Mouse (Mus musculus) MEL (cell line): Measurements from ENCODE around the gene Ephb2. TPM values are rescaled to one million over a fixed set of nuclear protein-coding genes. Genes with fewer than 3 reads are reported as not detected.

Experiments
- DNase-seq: peaks from one replicate; pipeline ENCODE4 v3.0.0; 2011; ENCODE audit warnings: low read depth, low spot score
- H3K27ac ChIP-seq: 2 replicates; pipeline ENCODE4 v1.5.1; 2012; ENCODE audit warnings: low read depth, mild to moderate bottlenecking, control low read depth, low read length, moderate library complexity; ENCODE audit not compliant: control insufficient read depth
- H3K27me3 ChIP-seq, 2 experiments: fragments of 150-350 bp in 1 of 2; sonication (generic) in 1 of 2; 2 replicates each; pipeline ENCODE4 v1.6.1; 2012; ENCODE audit warnings: low read length in 2 of 2, mild to moderate bottlenecking in 2 of 2, improper control_type of control experiment in 1 of 2, moderate library complexity in 1 of 2; ENCODE audit not compliant: insufficient read depth in 2 of 2, control insufficient read depth in 1 of 2
- H3K36me3 ChIP-seq, 2 experiments: 2 replicates each; pipeline ENCODE4 v1.6.1; 2012 to 2014; ENCODE audit warnings: low read length in 2 of 2, improper control_type of control experiment in 1 of 2, inconsistent platforms in 1 of 2, mild to moderate bottlenecking in 1 of 2; ENCODE audit not compliant: insufficient read depth in 2 of 2, control insufficient read depth in 1 of 2
- H3K4me1 ChIP-seq, 2 experiments: fragments of 150-350 bp in 1 of 2; sonication (generic) in 1 of 2; 2 replicates each; pipeline ENCODE4 v1.6.1; 2012; ENCODE audit warnings: low read length in 2 of 2, improper control_type of control experiment in 1 of 2, mild to moderate bottlenecking in 1 of 2; ENCODE audit not compliant: insufficient read depth in 2 of 2, control insufficient read depth in 1 of 2
- H3K4me3 ChIP-seq, 2 experiments: fragments of 150-350 bp in 1 of 2; sonication (generic) in 1 of 2; 2 replicates each; pipeline ENCODE4 v1.5.1; 2012; ENCODE audit warnings: low read depth in 2 of 2, low read length in 2 of 2, mild to moderate bottlenecking in 2 of 2, moderate library complexity in 2 of 2, control low read depth in 1 of 2, improper control_type of control experiment in 1 of 2; ENCODE audit not compliant: control insufficient read depth in 1 of 2, insufficient read depth in 1 of 2
- H3K79me2 ChIP-seq: 2 replicates; pipeline ENCODE4 v1.6.1; 2012; ENCODE audit warnings: mild to moderate bottlenecking, low read length, moderate library complexity; ENCODE audit not compliant: control insufficient read depth, poor library complexity, insufficient read depth
- H3K9ac ChIP-seq: 2 replicates; pipeline ENCODE4 v1.6.1; 2012; ENCODE audit warnings: low read depth, mild to moderate bottlenecking, control low read depth, low read length, moderate library complexity; ENCODE audit not compliant: control insufficient read depth, poor library complexity, severe bottlenecking
- H3K9me3 ChIP-seq: fragments of 150-350 bp; sonication (generic); replicated peaks from 2 replicates; pipeline ENCODE4 v1.6.1; 2012; ENCODE audit warnings: mild to moderate bottlenecking, low read length, improper control_type of control experiment, moderate library complexity; ENCODE audit not compliant: insufficient read depth
- BHLHE40 ChIP-seq: IDR thresholded peaks from 2 replicates; pipeline ENCODE4 v1.6.1; 2012; ENCODE audit warnings: low read depth, mild to moderate bottlenecking, inconsistent platforms, low read length, improper control_type of control experiment, borderline replicate concordance
- CHD1 ChIP-seq: IDR thresholded peaks from 2 replicates; pipeline ENCODE4 v1.6.1; 2012; ENCODE audit warnings: low read depth, mild to moderate bottlenecking, inconsistent platforms, low read length, improper control_type of control experiment
- CHD2 ChIP-seq: IDR thresholded peaks from 2 replicates; pipeline ENCODE4 v1.6.1; 2011; ENCODE audit warnings: low read length, improper control_type of control experiment
- CTCF ChIP-seq, 3 experiments: IDR thresholded peaks in 2 of 3; conservative IDR thresholded peaks in 1 of 3; 2 replicates each; pipeline ENCODE4 v1.5.1; 2011 to 2012; ENCODE audit warnings: low read length in 3 of 3, low read depth in 2 of 3, mild to moderate bottlenecking in 2 of 3, improper control_type of control experiment in 1 of 3, inconsistent platforms in 1 of 3, mixed read lengths in 1 of 3, moderate library complexity in 1 of 3; ENCODE audit not compliant: control insufficient read depth in 1 of 3, insufficient read depth in 1 of 3, poor library complexity in 1 of 3, severe bottlenecking in 1 of 3
- ELF1 ChIP-seq: IDR thresholded peaks from 2 replicates; pipeline ENCODE4 v1.6.1; 2014; ENCODE audit warnings: low read depth, mild to moderate bottlenecking, inconsistent platforms, low read length, improper control_type of control experiment, moderate library complexity
- ETS1 ChIP-seq: IDR thresholded peaks from 2 replicates; pipeline ENCODE4 v1.6.1; 2012; ENCODE audit warnings: low read depth, mild to moderate bottlenecking, inconsistent platforms, low read length, improper control_type of control experiment, moderate library complexity
- GABPA ChIP-seq: IDR thresholded peaks from 2 replicates; pipeline ENCODE4 v1.6.1; 2012; ENCODE audit warnings: low read depth, mild to moderate bottlenecking, inconsistent platforms, low read length, improper control_type of control experiment, moderate library complexity
- HCFC1 ChIP-seq: IDR thresholded peaks from 2 replicates; pipeline ENCODE4 v1.6.1; 2012; ENCODE audit warnings: low read depth, mild to moderate bottlenecking, inconsistent platforms, low read length, improper control_type of control experiment, moderate library complexity
- JUND ChIP-seq: IDR thresholded peaks from 2 replicates; pipeline ENCODE4 v1.6.1; 2011; ENCODE audit warnings: low read depth, mild to moderate bottlenecking, improper control_type of control experiment, low read length
- KAT2A ChIP-seq: conservative IDR thresholded peaks from 2 replicates; pipeline ENCODE4 v1.6.1; 2012; ENCODE audit warnings: low read depth, low read length, improper control_type of control experiment, inconsistent platforms
- MAFK ChIP-seq: IDR thresholded peaks from 2 replicates; pipeline ENCODE4 v1.6.1; 2011; ENCODE audit warnings: low read depth, mild to moderate bottlenecking, low read length, improper control_type of control experiment, borderline replicate concordance
- MAX ChIP-seq: IDR thresholded peaks from 2 replicates; pipeline ENCODE4 v1.6.1; 2011; ENCODE audit warnings: low read length, improper control_type of control experiment
- MAZ ChIP-seq: IDR thresholded peaks from 2 replicates; pipeline ENCODE4 v1.6.1; 2012; ENCODE audit warnings: low read depth, mild to moderate bottlenecking, inconsistent platforms, low read length, improper control_type of control experiment
- MXI1 ChIP-seq: IDR thresholded peaks from 2 replicates; pipeline ENCODE4 v1.6.1; 2011; ENCODE audit warnings: mild to moderate bottlenecking, low read depth, low read length, improper control_type of control experiment
- MYB ChIP-seq: IDR thresholded peaks from 2 replicates; pipeline ENCODE4 v1.6.1; 2011; ENCODE audit warnings: mild to moderate bottlenecking, low read depth, low read length, improper control_type of control experiment
- POLR2A ChIP-seq, 2 experiments: IDR thresholded peaks; 2 replicates each; pipeline ENCODE4 v1.6.1; 2011 to 2012; ENCODE audit warnings: low read length in 2 of 2, mild to moderate bottlenecking in 2 of 2, control low read depth in 1 of 2, improper control_type of control experiment in 1 of 2, low read depth in 1 of 2, moderate library complexity in 1 of 2; ENCODE audit not compliant: control insufficient read depth in 1 of 2, insufficient read depth in 1 of 2, poor library complexity in 1 of 2
- POLR2AphosphoS2 ChIP-seq: IDR thresholded peaks from 2 replicates; pipeline ENCODE4 v1.6.1; 2011; ENCODE audit warnings: low read length, improper control_type of control experiment
- POLR2AphosphoS5 ChIP-seq: IDR thresholded peaks from 2 replicates; pipeline ENCODE4 v1.6.1; 2012; ENCODE audit warnings: low read depth, borderline replicate concordance, mild to moderate bottlenecking, inconsistent platforms, low read length, moderate library complexity, mixed read lengths
- RAD21 ChIP-seq: IDR thresholded peaks from 2 replicates; pipeline ENCODE4 v1.6.1; 2011; ENCODE audit warnings: mild to moderate bottlenecking, low read depth, low read length, improper control_type of control experiment
- RCOR1 ChIP-seq: IDR thresholded peaks from 2 replicates; pipeline ENCODE4 v1.6.1; 2012; ENCODE audit warnings: low read depth, mild to moderate bottlenecking, inconsistent platforms, low read length, improper control_type of control experiment
- TAL1 ChIP-seq: IDR thresholded peaks from 2 replicates; pipeline ENCODE4 v1.6.1; 2012; ENCODE audit warnings: mild to moderate bottlenecking, inconsistent platforms, low read length, moderate library complexity, mixed read lengths
- TBP ChIP-seq: IDR thresholded peaks from 2 replicates; pipeline ENCODE4 v1.8.0; 2011; ENCODE audit warnings: low read depth, low read length, improper control_type of control experiment
- TCF12 ChIP-seq: IDR thresholded peaks from 2 replicates; pipeline ENCODE4 v1.6.1; 2014; ENCODE audit warnings: low read depth, mild to moderate bottlenecking, inconsistent platforms, low read length, improper control_type of control experiment, moderate library complexity
- UBTF ChIP-seq: IDR thresholded peaks from 2 replicates; pipeline ENCODE4 v1.6.1; 2012; ENCODE audit warnings: low read depth, mild to moderate bottlenecking, inconsistent platforms, low read length, improper control_type of control experiment, moderate library complexity, borderline replicate concordance; ENCODE audit not compliant: insufficient read depth
- ZC3H11A ChIP-seq: IDR thresholded peaks from 2 replicates; pipeline ENCODE4 v1.6.1; 2012; ENCODE audit warnings: low read depth, mild to moderate bottlenecking, inconsistent platforms, low read length, improper control_type of control experiment
- ZNF384 ChIP-seq: IDR thresholded peaks from 2 replicates; pipeline ENCODE4 v1.6.1; 2012; ENCODE audit warnings: low read depth, mild to moderate bottlenecking, inconsistent platforms, low read length, improper control_type of control experiment
- polyA plus RNA-seq, 2 experiments: library from polyadenylated mRNA; stranded (reverse) in 1 of 2; unstranded in 1 of 2; fragments of >175 nt in 1 of 2; fragments of >200 nt in 1 of 2; gene quantifications; 2 replicates each; pipeline versions ENCODE4 v1.2.1 to v1.2.4; 2012; ENCODE audit warnings: low replicate concordance in 2 of 2, low read depth in 1 of 2; ENCODE audit not compliant: insufficient read length in 2 of 2, insufficient read depth in 1 of 2, missing spikeins in 1 of 2
- total RNA-seq: library from RNA; depleted of rRNA; stranded (reverse); fragments of 300-350 nt; gene quantifications from 2 replicates; pipeline ENCODE4 v1.2.3, GENCODE M21; 2012

The Ephb2 gene
- total and polyA plus RNA-seq, 3 experiments, result 1.9 to 4.1 TPM; not detected in 1

- Histone ChIP-seq H3K9me3 (no peaks in the 10 kb centered on the region), H3K27me3 (no peaks in the 10 kb centered on the region; a peak in 1 of 4 replicates), H3K9ac (no peak overlapping the region), H3K79me2 (no peaks in the 10 kb centered on the region), H3K4me3 (no peak overlapping the region), H3K36me3 (no peaks in the 10 kb centered on the region), H3K4me1 (no peaks in the 10 kb centered on the region), H3K27ac (no peak overlapping the region)
- TF ChIP-seq ETS1, result no peak
- TF ChIP-seq TBP, result no peak
- no peak for TF ChIP-seq MXI1
- no peak for TF ChIP-seq POLR2A (IDR thresholded peaks at IDR 0.05; ENCODE audit: control insufficient read depth in 1 of 2, insufficient read depth in 1 of 2, low read depth in 1 of 2, low read length in 2 of 2, poor library complexity in 1 of 2)
- no peak for TF ChIP-seq ZNF384
- no peak for TF ChIP-seq CTCF (IDR thresholded peaks at IDR 0.05 in 2 of 3, conservative IDR thresholded peaks at IDR 0.05 in 1 of 3; ENCODE audit: control insufficient read depth in 1 of 3, insufficient read depth in 1 of 3, low read depth in 2 of 3, low read length in 3 of 3, poor library complexity in 1 of 3, severe bottlenecking in 1 of 3)
- TF ChIP-seq RCOR1, result no peak
- TF ChIP-seq MAFK, result no peak
- no peak for TF ChIP-seq CHD1
- no peak for TF ChIP-seq KAT2A
- no peak for TF ChIP-seq GABPA
- no peak for DNase-seq
Observed at GRCm38 (mm10) chr4:136811596-136811995, 24.2 kb downstream of the Ephb2 start.

GRCm38 (mm10) chr4:136808478-136808877 lies 27.3 kb downstream of the Ephb2 start:
- H3K36me3 ChIP-seq, result no peaks in the 10 kb centered on the region
- H3K4me3 ChIP-seq, result no peak overlapping the region
- no peak overlapping the region for H3K9ac ChIP-seq
- no peaks in the 10 kb centered on the region for H3K79me2 ChIP-seq
- no peak overlapping the region for H3K27ac ChIP-seq
- H3K4me1 ChIP-seq, result no peaks in the 10 kb centered on the region
- no peaks in the 10 kb centered on the region for H3K27me3 ChIP-seq
- DNase-seq, result no peak
- TF ChIP-seq RAD21 (no peak), MAFK (no peak), MAX (no peak), ZNF384 (no peak), ZC3H11A (no peak), HCFC1 (no peak), TCF12 (no peak), MAZ (no peak), POLR2AphosphoS2 (no peak), MYB (no peak), BHLHE40 (no peak), TAL1 (no peak), POLR2AphosphoS5 (no peak), RCOR1 (no peak), CHD2 (no peak), ELF1 (no peak), CHD1 (no peak), UBTF (no peak), JUND (no peak), TBP (no peak)
- no peaks in the 10 kb centered on the region for H3K9me3 ChIP-seq
